Mouse (Mus musculus): ENCODE results near the gene Hecw2.

The Hecw2 gene

GRCm38 (mm10) chr1:54194954-54195305 lies at the start of gene Hecw2:
Gene Hecw2, minus strand, starts transcription at chr1:54195168.
- DNase-seq (ENCODE audit: low spot score) = no peak

- no peak for DNase-seq (ENCODE audit: low spot score)
Measured at GRCm38 (mm10) chr1:54242722-54243121, 47.8 kb upstream of the Hecw2 start.

- no peak for DNase-seq (ENCODE audit: low spot score)
Measured at GRCm38 (mm10) chr1:54220273-54220672, 25.3 kb upstream of the Hecw2 start.

GRCm38 (mm10) chr1:54194183-54194953 lies 600 bp downstream of the Hecw2 start:
- no peak for DNase-seq (ENCODE audit: low spot score)

- no peak for DNase-seq (ENCODE audit: low spot score)
Measured at GRCm38 (mm10) chr1:54193191-54193770, 1.7 kb downstream of the Hecw2 start.

- no peak for DNase-seq (ENCODE audit: low spot score)
Measured at GRCm38 (mm10) chr1:54187579-54187978, 7.4 kb downstream of the Hecw2 start.

GRCm38 (mm10) chr1:54186347-54186746 lies 8.6 kb downstream of the Hecw2 start:
- no peak for DNase-seq (ENCODE audit: low spot score)

GRCm38 (mm10) chr1:54180663-54181062 lies 14.3 kb downstream of the Hecw2 start:
- DNase-seq (ENCODE audit: low spot score) = no peak

- DNase-seq (ENCODE audit: low spot score) = no peak
Measured at GRCm38 (mm10) chr1:54179179-54179578, 15.8 kb downstream of the Hecw2 start.

- DNase-seq (ENCODE audit: low spot score) = no peak
Measured at GRCm38 (mm10) chr1:54176592-54176991, 18.4 kb downstream of the Hecw2 start.

- no peak for DNase-seq (ENCODE audit: low spot score)
Measured at GRCm38 (mm10) chr1:54168014-54168413, 27.0 kb downstream of the Hecw2 start.

GRCm38 (mm10) chr1:54159531-54159930 lies 35.4 kb downstream of the Hecw2 start:
- no peak for DNase-seq (ENCODE audit: low spot score)

GRCm38 (mm10) chr1:54153216-54153786 lies 41.7 kb downstream of the Hecw2 start:
- no peak for DNase-seq (ENCODE audit: low spot score)

GRCm38 (mm10) chr1:54145106-54145505 lies 49.9 kb downstream of the Hecw2 start:
- no peak for DNase-seq (ENCODE audit: low spot score)

- no peak for DNase-seq (ENCODE audit: low spot score)
Measured at GRCm38 (mm10) chr1:54133802-54134436, 61.0 kb downstream of the Hecw2 start.

- no peak for DNase-seq (ENCODE audit: low spot score)
Measured at GRCm38 (mm10) chr1:54128714-54129431, 66.1 kb downstream of the Hecw2 start.

GRCm38 (mm10) chr1:54126991-54127742 lies 67.8 kb downstream of the Hecw2 start:
- DNase-seq (ENCODE audit: low spot score) = no peak

- no peak for DNase-seq (ENCODE audit: low spot score)
Measured at GRCm38 (mm10) chr1:54122551-54122950, 72.4 kb downstream of the Hecw2 start.

- no peak for DNase-seq (ENCODE audit: low spot score)
Measured at GRCm38 (mm10) chr1:54121071-54121730, 73.8 kb downstream of the Hecw2 start.

GRCm38 (mm10) chr1:54119638-54120320 lies 75.2 kb downstream of the Hecw2 start:
- DNase-seq (ENCODE audit: low spot score) = no peak

Measured in T-cell, adult 2 months (primary cell).